In genomic region chr14:120154413-120154812, GRCm38 (mm10) we compare ENCODE assay signal across 15 mouse cellular contexts.
DNase-seq lines count a peak whose midpoint lies in the region; ATAC-seq and TF ChIP-seq lines count a peak whose summit lies in the region.
"Had no signal": no experiment of that assay in that cellular context is flagged by ENCODE, and none has a peak within 500 bp of the region (broad histone marks: within the 10 kb centered on the region; RNA-seq: fewer than 3 reads in every experiment).

No protein-coding gene starts in this region.

- H3K9me3 ChIP-seq in forebrain, embryonic 15.5 days, result no peaks in the 10 kb centered on the region
- no peaks in the 10 kb centered on the region for H3K9me3 ChIP-seq in limb, embryonic 13.5 days
- H3K9me3 ChIP-seq in neural tube, embryonic 12.5 days, result no peaks in the 10 kb centered on the region
- H3K9me3 ChIP-seq: liver, embryonic 15.5 days had no signal

- WGBS in forebrain, embryonic 15.5 days, result 36% methylated on average over 7 of the region's 7 CpGs
- 20% methylated on average over 7 of the region's 7 CpGs for WGBS in limb, embryonic 13.5 days
- WGBS in neural tube, embryonic 12.5 days, result 38% methylated on average over 7 of the region's 7 CpGs

- 0 out of 2 replicates have a peak, but pooled peaks have one; percentile 48 for ATAC-seq in forebrain, embryonic 15.5 days (replicated peaks)
- ATAC-seq in limb, embryonic 13.5 days (ENCODE audit: low FRiP score, low read depth), result 0 out of 2 replicates have a peak, but pooled peaks have one; percentile 45
- ATAC-seq in neural tube, embryonic 12.5 days (ENCODE audit: low FRiP score, low read depth), result no peak
- ATAC-seq: activated CD4-positive, CD25-positive, alpha-beta regulatory T cell, adult 4 months had no signal

- no peaks in the 10 kb centered on the region for H3K36me3 ChIP-seq in forebrain, embryonic 15.5 days
- H3K36me3 ChIP-seq in limb, embryonic 13.5 days, result no peaks in the 10 kb centered on the region
- H3K36me3 ChIP-seq in neural tube, embryonic 12.5 days, result no peaks in the 10 kb centered on the region
- H3K36me3 ChIP-seq: liver, embryonic 15.5 days had no signal

- peak overlapping the region; percentile 85; the same call in 1 of the 2 replicates for H3K27ac ChIP-seq in layer of hippocampus, adult 2 months
- no peak overlapping the region for H3K27ac ChIP-seq in forebrain, embryonic 15.5 days (replicated peaks)
- H3K27ac ChIP-seq in limb, embryonic 13.5 days, result peak overlapping the region; percentile 88
- no peak overlapping the region for H3K27ac ChIP-seq in neural tube, embryonic 12.5 days
- H3K27ac ChIP-seq: heart, adult 2 months; liver, embryonic 15.5 days had no signal

- H3K9ac ChIP-seq in forebrain, embryonic 15.5 days (replicated peaks), result no peak overlapping the region
- no peak overlapping the region for H3K9ac ChIP-seq in limb, embryonic 13.5 days
- H3K9ac ChIP-seq in neural tube, embryonic 12.5 days, result no peak overlapping the region
- H3K9ac ChIP-seq: liver, embryonic 15.5 days had no signal

- H3K4me1 ChIP-seq in forebrain, embryonic 15.5 days, result peaks cover 16% of the 10 kb centered on the region
- peaks cover 74% of the 10 kb centered on the region for H3K4me1 ChIP-seq in limb, embryonic 13.5 days
- H3K4me1 ChIP-seq in neural tube, embryonic 12.5 days, result peaks cover 12% of the 10 kb centered on the region
- H3K4me1 ChIP-seq: liver, embryonic 15.5 days had no signal

- TF ChIP-seq CTCF in layer of hippocampus, adult 2 months (conservative IDR thresholded peaks at IDR 0.05), result no peak

- no peak overlapping the region for H3K4me3 ChIP-seq in layer of hippocampus, adult 2 months
- no peak overlapping the region for H3K4me3 ChIP-seq in forebrain, embryonic 15.5 days
- no peak overlapping the region; the same call in 1 of the 2 replicates for H3K4me3 ChIP-seq in limb, embryonic 13.5 days
- H3K4me3 ChIP-seq in neural tube, embryonic 12.5 days, result no peak overlapping the region
- H3K4me3 ChIP-seq: erythroblast, embryonic 14.5 days; gastrocnemius, adult 2 months; heart, adult 2 months; liver, embryonic 15.5 days had no signal

- no peak overlapping the region for H3K4me2 ChIP-seq in forebrain, embryonic 15.5 days (replicated peaks)
- peak overlapping the region; percentile 48 for H3K4me2 ChIP-seq in limb, embryonic 13.5 days (replicated peaks)
- peak overlapping the region; percentile 20; the same call in 1 of the 2 replicates for H3K4me2 ChIP-seq in neural tube, embryonic 12.5 days (replicated peaks)
- H3K4me2 ChIP-seq: liver, embryonic 15.5 days had no signal

- no peak for DNase-seq in layer of hippocampus, adult 2 months (ENCODE audit: low spot score in 2 of 2)
- DNase-seq in layer of hippocampus, postnatal 14 days (ENCODE audit: low spot score in 2 of 2), result no peak
- DNase-seq in right cerebral cortex, adult 2 months (ENCODE audit: low spot score in 2 of 2), result no peak
- DNase-seq in cerebellum, adult 8-10 months, result no peak
- DNase-seq in layer of hippocampus, adult 9-11 months, result no peak
- DNase-seq: gastrocnemius, adult 2 months; heart, adult 2 months; kidney, adult 11 months; thymus, adult 18-20 months had no signal

- H3K27me3 ChIP-seq in forebrain, embryonic 15.5 days, result no peaks in the 10 kb centered on the region
- no peaks in the 10 kb centered on the region for H3K27me3 ChIP-seq in limb, embryonic 13.5 days
- H3K27me3 ChIP-seq in neural tube, embryonic 12.5 days (replicated peaks), result no peaks in the 10 kb centered on the region
- H3K27me3 ChIP-seq: liver, embryonic 15.5 days had no signal

Comparison
In these comparisons a context has a peak if more than half of its experiments do, and no peak if none do; other contexts are left out.
1. H3K27ac ChIP-seq: peak in layer of hippocampus, adult 2 months (single experiment) and limb, embryonic 13.5 days (single experiment); none in forebrain, embryonic 15.5 days (single experiment) and neural tube, embryonic 12.5 days (single experiment).